Mouse (Mus musculus) ES-Bruce4 (cell line): ENCODE results near the gene Ppp1r12a. TPM values are rescaled to one million over a fixed set of nuclear protein-coding genes. Genes with fewer than 3 reads are reported as not detected.
"Not testable (repeated sequence)": the region's sequence is repeated elsewhere in the genome, so short reads cannot be mapped to it uniquely, and the experiment has no call there.

Experiments used
- H3K27ac ChIP-seq: 2 replicates; pipeline ENCODE4 v1.5.1; 2012; ENCODE audit warnings: low read length, inconsistent platforms; ENCODE audit not compliant: insufficient read depth
- H3K27me3 ChIP-seq: 2 replicates; pipeline ENCODE4 v1.6.1; 2012; ENCODE audit warnings: mild to moderate bottlenecking, low read length, inconsistent platforms; ENCODE audit not compliant: control insufficient read depth, poor library complexity, insufficient read depth, severe bottlenecking
- H3K36me3 ChIP-seq: 2 replicates; pipeline ENCODE4 v1.6.1; 2012; ENCODE audit warnings: inconsistent platforms, mild to moderate bottlenecking, low read length, moderate library complexity; ENCODE audit not compliant: control insufficient read depth, poor library complexity, insufficient read depth, severe bottlenecking
- H3K4me1 ChIP-seq: one replicate; pipeline ENCODE4 v1.8.1; 2011; ENCODE audit warnings: low read length; ENCODE audit not compliant: control insufficient read depth, insufficient read depth
- H3K4me3 ChIP-seq: 2 replicates; pipeline ENCODE4 v1.5.1; 2011; ENCODE audit warnings: low read depth, mild to moderate bottlenecking, low read length
- H3K9ac ChIP-seq: 2 replicates; pipeline ENCODE4 v1.6.1; 2012; ENCODE audit warnings: low read depth, mild to moderate bottlenecking, inconsistent platforms; ENCODE audit not compliant: poor library complexity, severe bottlenecking
- H3K9me3 ChIP-seq: replicated peaks from 2 replicates; pipeline ENCODE4 v1.6.1; 2012; ENCODE audit warnings: mild to moderate bottlenecking, low read length, inconsistent platforms; ENCODE audit not compliant: control insufficient read depth, poor library complexity, insufficient read depth, severe bottlenecking
- CTCF ChIP-seq: IDR thresholded peaks from one replicate; pipeline ENCODE4 v1.8.1; 2011; ENCODE audit warnings: low read depth, low read length
- EP300 ChIP-seq: IDR thresholded peaks from 2 replicates; pipeline ENCODE4 v1.6.1; 2011; ENCODE audit warnings: low read depth, low read length; ENCODE audit not compliant: insufficient read depth
- POLR2A ChIP-seq: IDR thresholded peaks from one replicate; pipeline ENCODE4 v1.8.1; 2011; ENCODE audit warnings: low read length; ENCODE audit not compliant: insufficient read depth
- polyA plus RNA-seq: library from polyadenylated mRNA; stranded (reverse); fragments of >200 nt; gene quantifications from 2 replicates; pipeline ENCODE4 v1.2.4, GENCODE M21; 2011; ENCODE audit warnings: low read depth; ENCODE audit not compliant: missing spikeins, insufficient read depth, insufficient read length

Gene Ppp1r12a
- polyA plus RNA-seq, 1 experiment, result 170 TPM

DNA sequence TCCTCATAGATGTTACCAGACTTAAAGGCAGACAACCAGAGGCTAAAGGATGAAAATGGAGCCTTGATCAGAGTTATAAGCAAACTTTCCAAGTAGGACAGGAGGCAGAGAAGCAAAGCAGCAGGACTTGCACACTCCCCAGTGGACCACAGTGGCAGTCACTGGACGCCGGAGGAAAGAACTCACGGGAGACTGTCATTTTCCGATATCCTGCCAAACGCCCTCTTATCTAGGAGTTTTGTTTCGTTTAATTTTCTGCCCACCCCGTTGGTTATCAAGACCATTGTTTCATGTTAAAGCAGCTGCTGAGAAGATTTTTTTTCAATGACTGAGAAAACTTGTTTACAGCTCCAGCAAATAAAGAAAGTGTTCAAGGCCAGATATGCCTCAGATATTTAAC, 115.2 kb downstream of the Ppp1r12a start:
- Histone ChIP-seq H3K27ac (no peak overlapping the region), H3K27me3 (no peaks in the 10 kb centered on the region), H3K9me3 (no peaks in the 10 kb centered on the region), H3K4me3 (no peak overlapping the region), H3K36me3 (peaks cover 26% of the 10 kb centered on the region), H3K9ac (no peak overlapping the region), H3K4me1 (no peaks in the 10 kb centered on the region)
- TF ChIP-seq EP300 (no peak), CTCF (no peak), POLR2A (no peak)

DNA sequence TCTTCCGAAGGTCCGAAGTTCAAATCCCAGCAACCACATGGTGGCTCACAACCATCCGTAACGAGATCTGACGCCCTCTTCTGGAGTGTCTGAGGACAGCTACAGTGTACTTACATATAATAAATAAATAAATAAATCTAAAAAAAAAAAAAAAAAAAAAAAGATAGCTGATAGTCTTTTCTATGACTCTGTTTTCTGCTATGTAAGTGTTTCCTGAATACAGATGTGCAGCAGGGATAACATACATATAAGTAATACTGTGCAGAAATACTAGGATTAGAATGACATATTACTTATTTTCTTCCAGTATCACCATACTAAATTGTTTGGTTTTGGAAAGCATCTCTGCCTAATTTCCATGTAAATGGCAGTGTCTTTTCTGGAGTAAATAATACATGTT, 119.1 kb downstream of the Ppp1r12a start:
- peaks cover 17% of the 10 kb centered on the region for H3K36me3 ChIP-seq

DNA sequence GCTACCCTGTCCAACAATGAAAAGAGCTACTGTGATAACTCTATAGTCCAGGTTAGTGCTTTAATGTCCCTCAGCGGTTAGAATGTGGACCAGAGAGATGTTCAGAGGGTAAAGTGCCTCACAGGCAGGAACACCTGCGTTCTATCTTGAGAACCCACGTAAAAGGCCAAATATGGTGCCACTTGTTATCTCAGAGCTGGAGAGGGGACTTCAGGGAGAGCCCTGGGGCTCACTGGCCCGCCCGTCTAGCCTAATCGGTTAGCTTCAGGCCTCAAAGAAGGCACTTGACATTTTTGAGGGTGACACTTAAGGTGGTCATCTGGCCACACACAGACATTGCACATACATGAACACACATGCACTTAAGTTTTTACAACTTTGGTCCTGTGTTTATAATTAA, 120.4 kb downstream of the Ppp1r12a start:
- H3K27ac ChIP-seq, result no peak overlapping the region
- TF ChIP-seq EP300, result no peak
- no peak for TF ChIP-seq POLR2A
- TF ChIP-seq CTCF, result no peak

More for the DNA sequence above, 119.1 kb downstream of the Ppp1r12a start:
- peaks cover 15% of the 10 kb centered on the region for H3K9me3 ChIP-seq
- H3K27ac ChIP-seq, H3K4me1 ChIP-seq, H3K4me3 ChIP-seq, H3K27me3 ChIP-seq, H3K9ac ChIP-seq: not testable (repeated sequence)

DNA sequence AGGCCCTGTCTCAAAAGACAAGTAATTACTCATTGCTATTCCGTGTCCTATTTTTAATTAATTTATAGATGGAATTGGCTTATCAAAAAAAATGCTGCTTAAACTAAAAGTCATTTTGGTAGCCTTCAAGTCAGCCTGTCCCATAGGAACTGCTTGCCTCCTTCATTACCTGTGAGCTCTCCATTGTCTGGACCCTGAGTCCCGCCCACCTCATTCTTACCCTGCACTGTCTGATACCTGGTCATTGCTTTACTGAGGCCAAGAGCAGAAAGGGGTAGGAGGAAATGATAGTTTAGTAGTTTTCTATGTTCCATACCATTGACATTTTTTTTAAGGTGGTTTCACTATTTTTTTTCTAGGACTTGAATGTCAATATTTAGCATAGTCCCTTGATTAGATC, 121.4 kb downstream of the Ppp1r12a start:
- H3K4me3 ChIP-seq, result no peak overlapping the region
- H3K9ac ChIP-seq, result no peak overlapping the region
- H3K27me3 ChIP-seq, result no peaks in the 10 kb centered on the region
- H3K4me1 ChIP-seq, result no peaks in the 10 kb centered on the region
- peaks cover 19% of the 10 kb centered on the region for H3K9me3 ChIP-seq
- no peak overlapping the region for H3K27ac ChIP-seq
- 0 out of 2 replicates have a peak, but pooled peaks cover 7% of the 10 kb centered on the region for H3K36me3 ChIP-seq
- TF ChIP-seq CTCF (no peak), EP300 (no peak), POLR2A (no peak)

More for the DNA sequence above, 120.4 kb downstream of the Ppp1r12a start:
- H3K9ac ChIP-seq, result no peak overlapping the region
- peaks cover 19% of the 10 kb centered on the region for H3K9me3 ChIP-seq
- peaks cover 9% of the 10 kb centered on the region; the same call in 1 of the 2 replicates for H3K36me3 ChIP-seq
- no peaks in the 10 kb centered on the region for H3K27me3 ChIP-seq
- H3K4me3 ChIP-seq, result no peak overlapping the region
- H3K4me1 ChIP-seq, result no peaks in the 10 kb centered on the region

DNA sequence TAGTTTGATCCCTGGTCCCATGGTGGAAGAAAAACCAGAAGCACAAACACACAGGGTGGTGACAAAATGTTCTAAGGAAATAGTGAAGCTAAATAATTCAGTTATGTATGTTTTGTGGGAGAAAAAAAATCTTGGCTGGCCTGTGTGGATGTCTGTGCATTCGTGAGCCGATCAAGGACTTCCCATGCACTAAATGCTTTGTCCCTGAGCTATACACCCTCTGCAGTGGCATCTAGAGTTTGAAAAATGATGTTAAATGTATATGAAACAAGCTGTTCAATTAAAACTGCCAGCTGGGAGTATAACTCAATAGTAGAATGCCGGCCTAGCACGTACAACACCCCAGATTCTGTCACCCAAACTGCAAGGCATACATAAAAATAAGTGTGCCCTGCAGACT, 121.8 kb downstream of the Ppp1r12a start:
- Histone ChIP-seq H3K27ac (peak overlapping the region; percentile 51), H3K9me3 (peaks cover 19% of the 10 kb centered on the region), H3K27me3 (no peaks in the 10 kb centered on the region), H3K4me3 (no peak overlapping the region), H3K4me1 (no peaks in the 10 kb centered on the region), H3K9ac (no peak overlapping the region), H3K36me3 (0 out of 2 replicates have a peak, but pooled peaks cover 7% of the 10 kb centered on the region)
- TF ChIP-seq CTCF (no peak), POLR2A (no peak), EP300 (no peak)

DNA sequence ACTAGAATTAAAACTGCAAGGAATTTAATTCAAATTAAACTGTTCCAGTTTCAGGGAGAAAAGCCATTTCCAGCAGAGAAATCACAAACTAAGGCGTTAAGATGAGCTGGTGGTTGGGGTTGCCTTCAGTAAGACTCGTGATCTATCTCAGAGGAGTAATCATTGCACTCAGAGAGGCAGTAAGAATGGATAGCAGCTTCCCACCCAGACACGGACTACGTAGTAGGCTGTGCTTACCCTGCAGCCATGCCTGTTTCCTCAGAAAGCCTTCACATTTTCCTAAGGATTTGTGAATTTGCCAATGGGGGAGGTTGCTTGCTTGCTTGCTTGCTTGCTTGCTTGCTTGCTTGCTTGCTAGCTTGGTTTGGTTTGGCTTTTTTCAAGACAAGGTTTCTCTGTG, 122.5 kb downstream of the Ppp1r12a start:
- TF ChIP-seq EP300, result no peak
- TF ChIP-seq CTCF, result no peak
- TF ChIP-seq POLR2A, result no peak
- Histone ChIP-seq H3K4me3 (no peak overlapping the region), H3K9me3 (peaks cover 19% of the 10 kb centered on the region)

More for the DNA sequence above, 122.5 kb downstream of the Ppp1r12a start:
- Histone ChIP-seq H3K27ac (peak overlapping the region; percentile 51; the same call in 1 of the 2 replicates), H3K27me3 (no peaks in the 10 kb centered on the region), H3K9ac (no peak overlapping the region), H3K4me1 (no peaks in the 10 kb centered on the region), H3K36me3 (0 out of 2 replicates have a peak, but pooled peaks cover 7% of the 10 kb centered on the region)
